Mouse (Mus musculus) stomach, embryonic 16.5 days (tissue): ENCODE measurements around the gene Pcgf2. TPM values are rescaled to one million over a fixed set of nuclear protein-coding genes. Genes with fewer than 3 reads are reported as not detected.

Source experiments
- microRNA-seq: library from miRNA; unstranded; fragments of <30 nt; microRNA quantifications from one replicate; pipeline ENCODE4, GENCODE M21; 2016
- polyA plus RNA-seq: library from polyadenylated mRNA; unstranded; fragments of >200 nt; fragmentation: Nextera tagmentation; extraction: Ambion mirVana; gene quantifications from 2 replicates; pipeline ENCODE4 v1.2.1, GENCODE M21; 2015

Pcgf2 gene
- polyA plus RNA-seq, 1 experiment from 2014 or later, result 8.9 TPM

Small RNA genes lying within 50 kb of the gene (microRNA-seq; reads per million reads assigned to microRNA genes)
- not detected for gene Gm24158
- gene Mir6927, result not detected
- not detected for gene Mir8102

Other genes starting within 250 kb of the Pcgf2 start
- 0.80 and 0.90 TPM in 2 replicates for gene 4933428G20Rik, start 200.2 kb downstream of the Pcgf2 start, polyA plus RNA-seq
- gene Srcin1, start 124.3 kb downstream of the Pcgf2 start, polyA plus RNA-seq, result 0.36 and 0.39 TPM in 2 replicates
- gene Epop, start 70.8 kb downstream of the Pcgf2 start, polyA plus RNA-seq, result 0.41 and 0.77 TPM in 2 replicates
- gene Mllt6, start 37.1 kb downstream of the Pcgf2 start, polyA plus RNA-seq, result 1.9 and 2.5 TPM in 2 replicates
- 34.2 and 35.1 TPM in 2 replicates for gene Cisd3, start 14.7 kb downstream of the Pcgf2 start, polyA plus RNA-seq
- 363 and 373 TPM in 2 replicates for gene Psmb3, start 2.9 kb upstream of the Pcgf2 start, polyA plus RNA-seq
- 1.2 and 1.4 TPM in 2 replicates for gene Pip4k2b, start 44.2 kb upstream of the Pcgf2 start, polyA plus RNA-seq
- 15.0 and 16.3 TPM in 2 replicates for gene Cwc25, start 66.1 kb upstream of the Pcgf2 start, polyA plus RNA-seq
- gene 1700001P01Rik, start 75.4 kb upstream of the Pcgf2 start, polyA plus RNA-seq, result not detected in 2 replicates
- 439 and 586 TPM in 2 replicates for gene Rpl23, start 81.9 kb upstream of the Pcgf2 start, polyA plus RNA-seq
- gene Lasp1, start 98.5 kb upstream of the Pcgf2 start, polyA plus RNA-seq, result 130 and 143 TPM in 2 replicates
- gene B230217C12Rik, start 140.3 kb upstream of the Pcgf2 start, polyA plus RNA-seq, result 3.7 and 3.8 TPM in 2 replicates
- gene Fbxo47, start 183.7 kb upstream of the Pcgf2 start, polyA plus RNA-seq, result 0.35 and 0.74 TPM in 2 replicates